ENCODE assay signal across 32 mouse cellular contexts in genomic region chr5:141971071-141971470, GRCm38 (mm10).
"Had no signal": no experiment of that assay in that cellular context is flagged by ENCODE, and none has a peak within 500 bp of the region (broad histone marks: within the 10 kb centered on the region; RNA-seq: fewer than 3 reads in every experiment).

No protein-coding gene starts in this region.

- H3K27me3 ChIP-seq: limb, embryonic 12.5 days; limb, embryonic 13.5 days; limb, embryonic 15.5 days; liver, embryonic 12.5 days; liver, embryonic 13.5 days; liver, embryonic 15.5 days; lung, embryonic 15.5 days; megakaryocyte, embryonic 14.5 days; midbrain, embryonic 12.5 days; midbrain, embryonic 13.5 days; midbrain, embryonic 15.5 days had no signal

- DNase-seq: left cerebral cortex, postnatal 4 days; liver; liver, embryonic 13.5 days; liver, postnatal 0 days; lung, adult 18-20 months; lung, adult 2 months; lung, embryonic 14.5 days; lung, postnatal 10 days; lung, postnatal 14 days; lung, postnatal 36 days; lung, postnatal 4 days; midbrain, embryonic 14.5 days had no signal

- H3K9ac ChIP-seq: limb, embryonic 12.5 days; limb, embryonic 13.5 days; limb, embryonic 15.5 days; liver, embryonic 12.5 days; liver, embryonic 13.5 days; liver, embryonic 14.5 days; liver, embryonic 15.5 days; liver, postnatal 0 days; lung, embryonic 14.5 days; lung, embryonic 15.5 days; midbrain, embryonic 12.5 days; midbrain, embryonic 13.5 days; midbrain, embryonic 15.5 days had no signal

- ATAC-seq: liver, embryonic 12.5 days; liver, postnatal 0 days; lung, postnatal 0 days; midbrain, embryonic 13.5 days; midbrain, embryonic 15.5 days; midbrain, embryonic 16.5 days had no signal

- H3K4me2 ChIP-seq: limb, embryonic 12.5 days; limb, embryonic 13.5 days; limb, embryonic 15.5 days; liver, embryonic 11.5 days; liver, embryonic 12.5 days; liver, embryonic 13.5 days; liver, embryonic 15.5 days; lung, embryonic 14.5 days; lung, embryonic 15.5 days; midbrain, embryonic 11.5 days; midbrain, embryonic 12.5 days; midbrain, embryonic 13.5 days; midbrain, embryonic 15.5 days had no signal

- H3K4me1 ChIP-seq: limb, embryonic 12.5 days; limb, embryonic 13.5 days; limb, embryonic 15.5 days; liver, embryonic 12.5 days; liver, embryonic 13.5 days; liver, embryonic 15.5 days; lung, embryonic 15.5 days; megakaryocyte, embryonic 14.5 days; midbrain, embryonic 12.5 days; midbrain, embryonic 13.5 days; midbrain, embryonic 15.5 days had no signal

- H3K36me3 ChIP-seq: limb, embryonic 10.5 days; limb, embryonic 12.5 days; limb, embryonic 15.5 days; liver, embryonic 12.5 days; liver, embryonic 13.5 days; liver, embryonic 15.5 days; lung, embryonic 15.5 days; midbrain, embryonic 10.5 days; midbrain, embryonic 12.5 days; midbrain, embryonic 13.5 days; midbrain, embryonic 15.5 days had no signal

- H3K27ac ChIP-seq: left cerebral cortex, adult 2 months; limb, embryonic 10.5 days; limb, embryonic 12.5 days; limb, embryonic 13.5 days; limb, embryonic 15.5 days; liver, embryonic 12.5 days; liver, embryonic 13.5 days; liver, embryonic 14.5 days; liver, embryonic 15.5 days; lung, embryonic 15.5 days; macrophage; midbrain, embryonic 10.5 days; midbrain, embryonic 12.5 days; midbrain, embryonic 13.5 days; midbrain, embryonic 15.5 days had no signal

- H3K9me3 ChIP-seq: limb, embryonic 10.5 days; limb, embryonic 12.5 days; limb, embryonic 13.5 days; limb, embryonic 15.5 days; liver, embryonic 12.5 days; liver, embryonic 13.5 days; liver, embryonic 15.5 days; lung, embryonic 15.5 days; midbrain, embryonic 10.5 days; midbrain, embryonic 12.5 days; midbrain, embryonic 13.5 days; midbrain, embryonic 15.5 days had no signal

- H3K4me3 ChIP-seq: left cerebral cortex, adult 2 months; limb, embryonic 10.5 days; limb, embryonic 12.5 days; limb, embryonic 13.5 days; limb, embryonic 15.5 days; liver, embryonic 12.5 days; liver, embryonic 13.5 days; liver, embryonic 15.5 days; lung, embryonic 15.5 days; megakaryocyte, embryonic 14.5 days; midbrain, embryonic 10.5 days; midbrain, embryonic 12.5 days; midbrain, embryonic 13.5 days; midbrain, embryonic 15.5 days; myocyte had no signal
